ENCODE assay signal across 24 mouse cellular contexts in genomic region chr14:9331593-9331992, GRCm38 (mm10).
A peak's percentile ranks its signal among the peaks of the same experiment; 100 is the strongest.
DNase-seq lines count a peak whose midpoint lies in the region; ATAC-seq lines count a peak whose summit lies in the region.
"Had no signal": no experiment of that assay in that cellular context is flagged by ENCODE, and none has a peak within 500 bp of the region (broad histone marks: within the 10 kb centered on the region; RNA-seq: fewer than 3 reads in every experiment).

No protein-coding gene starts in this region.

- no peaks in the 10 kb centered on the region for H3K36me3 ChIP-seq in midbrain, embryonic 13.5 days
- no peaks in the 10 kb centered on the region for H3K36me3 ChIP-seq in midbrain, embryonic 16.5 days (ENCODE audit: control insufficient read depth, insufficient read depth, low read length)
- H3K36me3 ChIP-seq: forebrain, embryonic 10.5 days; G1E; heart, embryonic 10.5 days; heart, embryonic 13.5 days had no signal

- H3K27me3 ChIP-seq in midbrain, embryonic 13.5 days = no peaks in the 10 kb centered on the region
- no peaks in the 10 kb centered on the region for H3K27me3 ChIP-seq in midbrain, embryonic 16.5 days (ENCODE audit: control insufficient read depth, insufficient read depth, low read depth, low read length)
- H3K27me3 ChIP-seq: forebrain, embryonic 13.5 days; heart, embryonic 13.5 days had no signal

- no peak overlapping the region for H3K4me3 ChIP-seq in midbrain, embryonic 13.5 days (replicated peaks)
- no peak overlapping the region for H3K4me3 ChIP-seq in midbrain, embryonic 16.5 days (ENCODE audit: low read depth, low read length)
- H3K4me3 ChIP-seq: forebrain, embryonic 10.5 days; forebrain, embryonic 13.5 days; heart, adult 2 months; heart, embryonic 10.5 days; heart, embryonic 13.5 days had no signal

- no peak overlapping the region for H3K27ac ChIP-seq in midbrain, embryonic 13.5 days
- no peak overlapping the region for H3K27ac ChIP-seq in midbrain, embryonic 16.5 days (ENCODE audit: low read length)
- H3K27ac ChIP-seq: forebrain, embryonic 10.5 days; forebrain, embryonic 13.5 days; heart, adult 2 months; heart, embryonic 10.5 days; heart, embryonic 13.5 days; hindbrain, embryonic 14.5 days; hindbrain, postnatal 0 days had no signal

- no peak overlapping the region for H3K4me2 ChIP-seq in midbrain, embryonic 13.5 days (replicated peaks)
- no peak overlapping the region for H3K4me2 ChIP-seq in midbrain, embryonic 16.5 days (ENCODE audit: low read length)
- H3K4me2 ChIP-seq: forebrain, embryonic 13.5 days; heart, embryonic 13.5 days; hindbrain, embryonic 14.5 days had no signal

- no peak overlapping the region for H3K9ac ChIP-seq in midbrain, embryonic 13.5 days (replicated peaks)
- H3K9ac ChIP-seq in midbrain, embryonic 16.5 days (ENCODE audit: low read depth, low read length) = no peak overlapping the region
- H3K9ac ChIP-seq: forebrain, embryonic 13.5 days; heart, embryonic 13.5 days; hindbrain, embryonic 14.5 days had no signal

- H3K4me1 ChIP-seq in midbrain, embryonic 13.5 days (replicated peaks) = peaks cover 21% of the 10 kb centered on the region
- 0 out of 2 replicates have a peak, but pooled peaks cover 5% of the 10 kb centered on the region for H3K4me1 ChIP-seq in midbrain, embryonic 16.5 days (ENCODE audit: control insufficient read depth, insufficient read depth, low read length)
- H3K4me1 ChIP-seq: heart, embryonic 10.5 days; heart, embryonic 13.5 days had no signal

- WGBS in midbrain, embryonic 13.5 days = 13% methylated on average over 3 of the region's 3 CpGs
- 19% methylated on average over 3 of the region's 3 CpGs for WGBS in midbrain, embryonic 16.5 days

- DNase-seq in ES-CJ7 (ENCODE audit: low read depth, low spot score) (peak; percentile 23), ZHBTc4 (ENCODE audit: low read depth, low spot score) (peak; percentile 75), MN1 (ENCODE audit: low spot score) (no peak)
- no peak for DNase-seq in urinary bladder, postnatal 36 days (ENCODE audit: low spot score in 2 of 2)
- DNase-seq: adrenal gland, postnatal 14 days; cerebellum, adult 11-12 months; cerebellum, adult 9-10 months; gastrocnemius, postnatal 10 days; gastrocnemius, postnatal 36 days; heart, adult 2 months; heart, postnatal 14 days; heart, postnatal 4 days had no signal

- ATAC-seq in midbrain, embryonic 13.5 days = peak; percentile 50; the same call in 1 of the 2 replicates
- no peak for ATAC-seq in midbrain, embryonic 16.5 days
- ATAC-seq: CD4-positive, CD25-positive, alpha-beta regulatory T cell, adult 4 months; forebrain, embryonic 13.5 days; forebrain, embryonic 16.5 days; hindbrain, postnatal 0 days; inflammation-experienced regulatory T-cells, adult 6 months had no signal

- no peaks in the 10 kb centered on the region for H3K9me3 ChIP-seq in midbrain, embryonic 13.5 days
- H3K9me3 ChIP-seq in midbrain, embryonic 16.5 days (replicated peaks; ENCODE audit: control insufficient read depth, low read length, poor library complexity, severe bottlenecking) = no peaks in the 10 kb centered on the region
- H3K9me3 ChIP-seq: forebrain, embryonic 10.5 days; forebrain, embryonic 13.5 days; G1E; heart, embryonic 10.5 days; heart, embryonic 13.5 days had no signal

Comparison
In these comparisons a context has a peak if more than half of its experiments do, and no peak if none do; other contexts are left out.
1. DNase-seq: peak in ES-CJ7 (single experiment) and ZHBTc4 (single experiment); none in MN1 (single experiment) and urinary bladder, postnatal 36 days (0 of 2).